Mouse (Mus musculus) CH12.LX (cell line): ENCODE results near the gene Gpr75. TPM values are rescaled to one million over a fixed set of nuclear protein-coding genes. Genes with fewer than 3 reads are reported as not detected.
A peak's percentile ranks its signal among the peaks of the same experiment; 100 is the strongest.

Experiments used
- DNase-seq: peaks from one replicate; pipeline ENCODE4 v3.0.0-alpha.2; 2013; ENCODE audit errors: extremely low read depth
- H3K27ac ChIP-seq: 2 replicates; pipeline ENCODE4 v1.5.1; 2012; ENCODE audit warnings: low read depth, mild to moderate bottlenecking, control low read depth, moderate library complexity; ENCODE audit not compliant: insufficient read depth
- H3K27me3 ChIP-seq: replicated peaks from 2 replicates; pipeline ENCODE3; 2012; ENCODE audit warnings: inconsistent platforms
- H3K36me3 ChIP-seq, 2 experiments: replicated peaks in 1 of 2; 2 replicates each; pipeline versions ENCODE3 to v1.6.1; 2012; ENCODE audit warnings: inconsistent platforms in 1 of 2, low read length in 1 of 2, mild to moderate bottlenecking in 1 of 2, mixed read lengths in 1 of 2, moderate library complexity in 1 of 2; ENCODE audit not compliant: control insufficient read depth in 1 of 2, insufficient read depth in 1 of 2
- H3K4me1 ChIP-seq, 2 experiments: 2 replicates each; pipeline ENCODE4 v1.6.1; 2012; ENCODE audit warnings: inconsistent platforms in 1 of 2, moderate library complexity in 1 of 2; ENCODE audit not compliant: insufficient read depth in 2 of 2, control insufficient read depth in 1 of 2
- H3K4me2 ChIP-seq: 2 replicates; pipeline ENCODE4 v1.6.1; 2012; ENCODE audit warnings: low read depth, mild to moderate bottlenecking, control low read depth; ENCODE audit not compliant: poor library complexity, insufficient read depth, severe bottlenecking
- H3K4me3 ChIP-seq, 3 experiments: fragments of 150-350 bp in 1 of 3; sonication (generic) in 1 of 3; replicated peaks in 1 of 3; 2 replicates each; pipeline versions ENCODE3 to v1.5.1; 2011 to 2012; ENCODE audit warnings: low read depth in 2 of 3, low read length in 2 of 3, mild to moderate bottlenecking in 2 of 3, moderate library complexity in 2 of 3, control low read depth in 1 of 3, improper control_type of control experiment in 1 of 3, inconsistent platforms in 1 of 3, mixed read lengths in 1 of 3; ENCODE audit not compliant: poor library complexity in 1 of 3
- H3K79me2 ChIP-seq: replicated peaks from 2 replicates; pipeline ENCODE4 v1.6.1; 2012; ENCODE audit warnings: mild to moderate bottlenecking, moderate library complexity; ENCODE audit not compliant: control insufficient read depth, poor library complexity, insufficient read depth, severe bottlenecking; ENCODE audit errors: extremely low read depth
- H3K9ac ChIP-seq: 2 replicates; pipeline ENCODE4 v1.6.1; 2012; ENCODE audit warnings: low read depth, mild to moderate bottlenecking, control low read depth, moderate library complexity; ENCODE audit not compliant: insufficient read depth
- H3K9me3 ChIP-seq: replicated peaks from 2 replicates; pipeline ENCODE3; 2012; ENCODE audit warnings: low read length, inconsistent platforms, mixed read lengths
- CHD1 ChIP-seq: IDR thresholded peaks from 2 replicates; pipeline ENCODE4 v1.6.1; 2012; ENCODE audit warnings: low read depth, low read length, improper control_type of control experiment, inconsistent platforms
- CHD2 ChIP-seq: IDR thresholded peaks from 2 replicates; pipeline ENCODE4 v1.6.1; 2011; ENCODE audit warnings: low read length, improper control_type of control experiment
- E2F4 ChIP-seq: IDR thresholded peaks from 2 replicates; pipeline ENCODE4 v1.6.1; 2011; ENCODE audit warnings: low read depth, low read length, improper control_type of control experiment; ENCODE audit not compliant: insufficient replicate concordance
- JUN ChIP-seq: IDR thresholded peaks from 2 replicates; pipeline ENCODE4 v1.6.1; 2011; ENCODE audit warnings: low read depth, mild to moderate bottlenecking, low read length, improper control_type of control experiment, moderate library complexity; ENCODE audit not compliant: insufficient read depth
- KAT2A ChIP-seq: IDR thresholded peaks from 2 replicates; pipeline ENCODE4 v1.6.1; 2012; ENCODE audit warnings: low read length, improper control_type of control experiment, inconsistent platforms; ENCODE audit not compliant: insufficient replicate concordance
- MAFK ChIP-seq: IDR thresholded peaks from 2 replicates; pipeline ENCODE4 v1.6.1; 2011; ENCODE audit warnings: low read length, improper control_type of control experiment; ENCODE audit not compliant: insufficient replicate concordance
- MAZ ChIP-seq: IDR thresholded peaks from 2 replicates; pipeline ENCODE4 v1.6.1; 2012; ENCODE audit warnings: low read depth, mild to moderate bottlenecking, inconsistent platforms, low read length, improper control_type of control experiment, moderate library complexity
- MXI1 ChIP-seq: IDR thresholded peaks from 2 replicates; pipeline ENCODE4 v1.6.1; 2011; ENCODE audit warnings: mild to moderate bottlenecking, low read depth, low read length, improper control_type of control experiment
- MYC ChIP-seq: IDR thresholded peaks from 2 replicates; pipeline ENCODE4 v1.6.1; 2011; ENCODE audit warnings: low read depth, mild to moderate bottlenecking, improper control_type of control experiment, low read length
- PAX5 ChIP-seq: IDR thresholded peaks from 2 replicates; pipeline ENCODE4 v1.6.1; 2012; ENCODE audit warnings: low read length, inconsistent platforms, mixed read lengths
- SIN3A ChIP-seq: IDR thresholded peaks from 2 replicates; pipeline ENCODE4 v1.6.1; 2012; ENCODE audit warnings: low read length, improper control_type of control experiment, inconsistent platforms
- UBTF ChIP-seq: IDR thresholded peaks from 2 replicates; pipeline ENCODE4 v1.6.1; 2012; ENCODE audit warnings: low read depth, mild to moderate bottlenecking, inconsistent platforms, low read length, improper control_type of control experiment, moderate library complexity
- USF1 ChIP-seq: IDR thresholded peaks from 2 replicates; pipeline ENCODE4 v1.6.1; 2014; ENCODE audit warnings: low read depth, mild to moderate bottlenecking, inconsistent platforms, low read length, improper control_type of control experiment
- ZKSCAN1 ChIP-seq: IDR thresholded peaks from 2 replicates; pipeline ENCODE4 v1.6.1; 2012; ENCODE audit warnings: low read depth, inconsistent platforms, low read length, improper control_type of control experiment, borderline replicate concordance
- dilution Hi-C: fragments of 300-500 bp; cut with MboI; formaldehyde crosslinking; loops from 2 replicates; pipeline ENCODE4 v1.14.3; 2020; ENCODE audit warnings: low sequenced_read_pairs; ENCODE audit not compliant: extremely low pct_unique_long_range_greater_than_20kb, extremely low pct_ligation_motif_present
- in situ Hi-C: fragments of 300-500 bp; cut with MboI; formaldehyde crosslinking; loops from 3 replicates; pipeline ENCODE4 v1.14.3; 2019; ENCODE audit warnings: low sequenced_read_pairs, low pct_ligation_motif_present, low pct_unique_long_range_greater_than_20kb, mixed read lengths
- polyA plus RNA-seq: library from polyadenylated mRNA; unstranded; fragments of >175 nt; gene quantifications from 2 replicates; pipeline ENCODE4 v1.2.1, GENCODE M21; 2012; ENCODE audit warnings: low read depth; ENCODE audit not compliant: insufficient read length
- total RNA-seq, 2 experiments: library from RNA; depleted of rRNA; stranded (reverse); fragments of 300-350 nt in 1 of 2; fragments of >200 nt in 1 of 2; gene quantifications; 2 replicates each; pipeline ENCODE4 v1.2.3; 2012 to 2014

Gpr75 gene
- total and polyA plus RNA-seq, 3 experiments = not detected

DNA sequence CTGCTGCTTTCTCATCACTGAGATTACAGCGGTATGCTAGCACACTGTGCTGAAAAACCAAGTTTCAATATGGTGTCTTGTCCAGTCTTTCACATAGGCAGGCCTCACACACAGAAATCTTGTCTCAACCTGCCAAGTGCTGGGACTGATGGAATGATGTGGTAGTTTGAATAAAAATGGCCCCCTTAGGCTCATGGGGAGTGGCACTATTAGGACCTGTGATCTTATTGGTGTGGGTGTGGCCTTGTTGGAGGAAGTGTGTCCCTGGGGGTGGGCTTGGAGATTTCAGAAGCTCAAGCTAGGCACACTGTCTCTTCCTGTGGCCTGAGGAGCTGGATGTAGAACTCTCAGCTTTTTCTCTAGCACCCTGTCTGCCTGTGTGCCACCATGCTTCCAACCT, 11.0 kb downstream of the Gpr75 start:
- H3K4me1 ChIP-seq = peaks cover 0 to 10% of the 10 kb centered on the region in 2 experiments; a peak in 2 of 4 replicates
- in situ Hi-C loops (no loop called here), dilution Hi-C loops (no loop called here)
- no peak for TF ChIP-seq UBTF
- TF ChIP-seq KAT2A = no peak
- H3K27me3 ChIP-seq = no peaks in the 10 kb centered on the region
- no peaks in the 10 kb centered on the region for H3K79me2 ChIP-seq
- no peak overlapping the region for H3K4me2 ChIP-seq
- no peak overlapping the region for H3K27ac ChIP-seq
- peak; percentile 35 for DNase-seq
- no peaks in the 10 kb centered on the region for H3K36me3 ChIP-seq
- no peak overlapping the region for H3K4me3 ChIP-seq
- no peaks in the 10 kb centered on the region for H3K9me3 ChIP-seq
- no peak overlapping the region for H3K9ac ChIP-seq

DNA sequence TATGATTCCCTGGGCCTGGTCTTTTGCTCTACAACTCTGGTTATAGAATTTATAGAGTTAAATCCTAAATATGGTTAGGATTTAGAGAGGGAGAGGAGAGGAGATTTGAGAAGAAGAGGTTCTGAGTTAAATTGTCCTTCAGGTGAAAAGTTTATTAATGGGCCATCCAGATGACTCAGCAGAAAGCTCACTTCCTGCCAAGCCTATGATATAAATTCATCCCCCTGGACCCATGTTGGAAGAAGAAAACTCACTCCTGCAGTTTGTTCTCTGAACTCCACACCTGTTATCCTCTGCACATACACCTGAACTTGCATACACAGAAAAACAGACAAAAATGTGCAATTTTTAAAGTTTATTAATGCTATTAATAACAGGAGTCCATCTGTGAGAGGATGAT, 14.2 kb downstream of the Gpr75 start:
- no peak overlapping the region for H3K27ac ChIP-seq
- no peak overlapping the region for H3K4me3 ChIP-seq
- no peaks in the 10 kb centered on the region for H3K36me3 ChIP-seq
- DNase-seq = no peak
- no peaks in the 10 kb centered on the region for H3K79me2 ChIP-seq
- H3K9me3 ChIP-seq = no peaks in the 10 kb centered on the region
- H3K4me1 ChIP-seq = peaks cover 0 to 10% of the 10 kb centered on the region in 2 experiments; a peak in 2 of 4 replicates
- no peaks in the 10 kb centered on the region for H3K27me3 ChIP-seq
- TF ChIP-seq MAFK (peak; percentile 57; the same call in 1 of the 2 replicates), MXI1 (no peak), PAX5 (no peak)
- H3K4me2 ChIP-seq = no peak overlapping the region
- in situ Hi-C loops = no loop called here
- dilution Hi-C loops = no loop called here
- no peak overlapping the region for H3K9ac ChIP-seq

DNA sequence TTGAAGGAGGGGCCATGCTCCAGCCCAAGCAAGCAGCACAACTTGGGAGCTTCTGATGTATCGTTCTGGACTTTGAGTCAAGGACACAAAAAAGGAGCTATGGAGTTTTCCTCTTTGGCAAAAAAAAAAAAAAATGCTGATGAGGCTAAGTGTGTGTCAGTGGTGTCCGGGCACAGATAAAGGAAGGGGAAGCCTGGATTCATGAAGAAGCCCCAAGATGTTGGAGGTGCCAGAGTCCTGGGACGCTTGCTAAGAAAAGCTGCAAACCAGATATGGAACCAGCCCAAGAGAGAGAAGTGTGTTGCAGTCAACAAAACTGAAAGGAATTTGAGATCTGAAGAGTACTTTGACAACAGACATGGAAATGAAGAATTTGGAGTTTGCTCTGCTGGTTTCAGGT, 27.2 kb downstream of the Gpr75 start:
- in situ Hi-C loops (no loop called here), dilution Hi-C loops (no loop called here)
- Histone ChIP-seq H3K27me3 (no peaks in the 10 kb centered on the region), H3K79me2 (no peaks in the 10 kb centered on the region), H3K27ac (no peak overlapping the region), H3K4me1 (no peaks in the 10 kb centered on the region), H3K4me3 (no peak overlapping the region), H3K36me3 (peaks cover 0 to 6% of the 10 kb centered on the region in 2 experiments), H3K9ac (no peak overlapping the region), H3K4me2 (no peak overlapping the region), H3K9me3 (no peaks in the 10 kb centered on the region)
- DNase-seq = no peak
- TF ChIP-seq KAT2A = no peak
- no peak for TF ChIP-seq ZKSCAN1
- no peak for TF ChIP-seq USF1
- TF ChIP-seq MAZ = no peak
- TF ChIP-seq UBTF = no peak
- TF ChIP-seq CHD2 = no peak
- TF ChIP-seq SIN3A = no peak
- no peak for TF ChIP-seq MYC
- TF ChIP-seq CHD1 = no peak
- no peak for TF ChIP-seq JUN
- no peak for TF ChIP-seq E2F4
